Mouse (Mus musculus) midbrain, embryonic 15.5 days (tissue): ENCODE data around the gene Zswim4. TPM values are rescaled to one million over a fixed set of nuclear protein-coding genes. Genes with fewer than 3 reads are reported as not detected.

Source experiments
- microRNA counts: library from miRNA; unstranded; fragments of <30 nt; microRNA quantifications from one replicate; lab custom pipeline; 2016
- microRNA-seq: library from miRNA; unstranded; fragments of <30 nt; microRNA quantifications from one replicate; pipeline ENCODE4, GENCODE M21; 2016
- polyA plus RNA-seq: library from polyadenylated mRNA; unstranded; fragments of >200 nt; fragmentation: Nextera tagmentation; extraction: Ambion mirVana; gene quantifications from 2 replicates; pipeline ENCODE4 v1.2.1, GENCODE M21; 2015

Gene Zswim4
- polyA plus RNA-seq, 1 experiment from 2014 or later: 33.2 TPM

MicroRNAs within 50 kb of the gene (microRNA counts, 519-probe panel; counts per million panel counts)
- microRNA mmu-miR-181c (lab: Ali Mortazavi, UCI) (3,102 counts per million, percentile 72 among the panel's probes with 10 or more counts), microRNA mmu-miR-23a (lab: Ali Mortazavi, UCI) (3,254 counts per million, percentile 75 among the panel's probes with 10 or more counts), microRNA mmu-miR-27a (lab: Ali Mortazavi, UCI) (3,451 counts per million, percentile 80 among the panel's probes with 10 or more counts)

Small RNA genes lying within 50 kb of the gene (microRNA-seq; reads per million reads assigned to microRNA genes)
- gene Mir181c (16,622 reads per million, percentile 97 among the genes with 10 or more reads in this experiment), gene Mir181d (9,664 reads per million, percentile 96 among the genes with 10 or more reads in this experiment), gene Mir23a (3,904 reads per million, percentile 89 among the genes with 10 or more reads in this experiment), gene Mir24-2 (not detected), gene Mir27a (37.9 reads per million, percentile 42 among the genes with 10 or more reads in this experiment), gene Mir3074-2 (not detected)

Other genes with a start within 250 kb of the Zswim4 start
- 7.1 and 7.2 TPM in 2 replicates for gene Samd1, start 239.4 kb downstream of the Zswim4 start, polyA plus RNA-seq
- gene 1700067K01Rik, start 235.6 kb downstream of the Zswim4 start, polyA plus RNA-seq: 0.66 and 1.0 TPM in 2 replicates
- gene 2210011C24Rik, start 224.9 kb downstream of the Zswim4 start, polyA plus RNA-seq: 0.26 and 0.39 TPM in 2 replicates
- 2.6 and 2.8 TPM in 2 replicates for gene Palm3, start 215.6 kb downstream of the Zswim4 start, polyA plus RNA-seq
- 0.58 and 0.68 TPM in 2 replicates for gene Il27ra, start 194.5 kb downstream of the Zswim4 start, polyA plus RNA-seq
- gene Rln3, start 192.1 kb downstream of the Zswim4 start, polyA plus RNA-seq: 0.48 and 1.3 TPM in 2 replicates
- 1.0 and 1.4 TPM in 2 replicates for gene Gm10643, start 171.9 kb downstream of the Zswim4 start, polyA plus RNA-seq
- 12.4 and 14.0 TPM in 2 replicates for gene Rfx1, start 170.2 kb downstream of the Zswim4 start, polyA plus RNA-seq
- gene Dcaf15, start 132.3 kb downstream of the Zswim4 start, polyA plus RNA-seq: 25.8 and 26.3 TPM in 2 replicates
- 0.68 and 0.73 TPM in 2 replicates for gene Podnl1, start 111.1 kb downstream of the Zswim4 start, polyA plus RNA-seq
- gene Cc2d1a, start 89.1 kb downstream of the Zswim4 start, polyA plus RNA-seq: 52.5 and 53.3 TPM in 2 replicates
- gene 4930432K21Rik, start 89.0 kb downstream of the Zswim4 start, polyA plus RNA-seq: 2.5 and 2.9 TPM in 2 replicates
- gene Nanos3, start 51.8 kb downstream of the Zswim4 start, polyA plus RNA-seq: 8.1 and 8.5 TPM in 2 replicates
- 225 and 244 TPM in 2 replicates for gene D8Ertd738e, start 12.7 kb upstream of the Zswim4 start, polyA plus RNA-seq
- gene Mri1, start 20.3 kb upstream of the Zswim4 start, polyA plus RNA-seq: 49.4 and 50.9 TPM in 2 replicates
- 22.8 and 26.6 TPM in 2 replicates for gene Ccdc130, start 33.3 kb upstream of the Zswim4 start, polyA plus RNA-seq
- gene Cacna1a, start 151.4 kb upstream of the Zswim4 start, polyA plus RNA-seq: 20.5 and 24.8 TPM in 2 replicates